Mouse (Mus musculus) embryonic facial prominence, embryonic 12.5 days (tissue): ENCODE data around the gene Ly6g5b. TPM values are rescaled to one million over a fixed set of nuclear protein-coding genes. Genes with fewer than 3 reads are reported as not detected.

Source experiments
- ATAC-seq: fragments of 200-750 bp; cut with Nextera tagmentation; 2 replicates; pipeline ENCODE4 v1.8.0; 2017; ENCODE audit not compliant: insufficient number of reproducible peaks, insufficient read depth, low FRiP score, low TSS enrichment
- H3K27ac ChIP-seq: fragments of 300-500 bp; sonication (generic); 2 replicates; pipeline ENCODE4 v1.5.1; 2016; ENCODE audit warnings: mild to moderate bottlenecking
- H3K27me3 ChIP-seq: fragments of 300-500 bp; sonication (generic); 2 replicates; pipeline ENCODE4 v1.6.1; 2016; ENCODE audit warnings: mild to moderate bottlenecking, moderate library complexity
- H3K36me3 ChIP-seq: fragments of 300-500 bp; sonication (generic); 2 replicates; pipeline ENCODE4 v1.6.1; 2016; ENCODE audit warnings: mild to moderate bottlenecking
- H3K4me1 ChIP-seq: fragments of 300-500 bp; sonication (generic); 2 replicates; pipeline ENCODE4 v1.6.1; 2016
- H3K4me2 ChIP-seq: fragments of 300-500 bp; sonication (generic); replicated peaks from 2 replicates; pipeline ENCODE4 v1.6.1; 2016; ENCODE audit warnings: mild to moderate bottlenecking, moderate library complexity
- H3K4me3 ChIP-seq: fragments of 300-500 bp; sonication (generic); 2 replicates; pipeline ENCODE4 v1.5.1; 2016; ENCODE audit warnings: mild to moderate bottlenecking
- H3K9ac ChIP-seq: fragments of 300-500 bp; sonication (generic); 2 replicates; pipeline ENCODE4 v1.6.1; 2016; ENCODE audit warnings: mild to moderate bottlenecking, moderate library complexity
- H3K9me3 ChIP-seq: fragments of 300-500 bp; sonication (generic); 2 replicates; pipeline ENCODE4 v1.6.1; 2016; ENCODE audit warnings: mild to moderate bottlenecking, moderate library complexity
- WGBS: fragments of 180-500 bp; shearing (Covaris S2); methylation state at CpG from one replicate; pipeline ENCODE4 v1.1.7; 2016; 5-methylcytosine and 5-hydroxymethylcytosine counted together
- polyA plus RNA-seq: library from polyadenylated mRNA; unstranded; fragments of >200 nt; fragmentation: Nextera tagmentation; extraction: Ambion mirVana; gene quantifications from 2 replicates; pipeline ENCODE4 v1.2.1, GENCODE M21; 2016

Ly6g5b gene
- polyA plus RNA-seq, 1 experiment from 2014 or later, result 0.82 TPM

GRCm38 (mm10) chr17:35088151-35088550 is 27.1 kb downstream of the Ly6g5b start:
- no peaks in the 10 kb centered on the region for H3K27me3 ChIP-seq
- H3K4me3 ChIP-seq, result no peak overlapping the region
- ATAC-seq, result no peak
- H3K4me2 ChIP-seq, result no peak overlapping the region
- H3K27ac ChIP-seq, result no peak overlapping the region
- H3K4me1 ChIP-seq, result peaks cover 11% of the 10 kb centered on the region
- no peaks in the 10 kb centered on the region for H3K9me3 ChIP-seq
- H3K9ac ChIP-seq, result no peak overlapping the region
- peaks cover 19% of the 10 kb centered on the region for H3K36me3 ChIP-seq
- 50% methylated on average over 2 of the region's 2 CpGs for WGBS

- Histone ChIP-seq H3K4me2 (no peak within 1 kb of the TSS), H3K27me3 (no peaks in the 10 kb centered on the region), H3K4me1 (peaks cover 6% of the 10 kb centered on the region), H3K27ac (no peak within 1 kb of the TSS), H3K9ac (no peak within 1 kb of the TSS), H3K9me3 (no peaks in the 10 kb centered on the region), H3K4me3 (no peak within 1 kb of the TSS), H3K36me3 (no peaks in the 10 kb centered on the region)
- ATAC-seq, result no peak
- WGBS, result 83% methylated on average over 7 of the region's 7 CpGs
Observed at GRCm38 (mm10) chr17:35085208-35085865, 29.9 kb downstream of the Ly6g5b start, which contains the start of gene Ly6g6f. Gene Ly6g6f (minus strand): TSS chr17:35085610.

- no peak for ATAC-seq
- Histone ChIP-seq H3K27ac (no peak overlapping the region), H3K36me3 (no peaks in the 10 kb centered on the region), H3K4me3 (no peak overlapping the region), H3K27me3 (peaks cover 6% of the 10 kb centered on the region; the same call in 1 of the 2 replicates), H3K9me3 (no peaks in the 10 kb centered on the region), H3K4me2 (no peak overlapping the region), H3K4me1 (0 out of 2 replicates have a peak, but pooled peaks cover 4% of the 10 kb centered on the region), H3K9ac (no peak overlapping the region)
- 85% methylated on average over 3 of the region's 3 CpGs for WGBS
Observed at GRCm38 (mm10) chr17:35083929-35084497, 31.2 kb downstream of the Ly6g5b start.

GRCm38 (mm10) chr17:35082841-35083576 is 32.2 kb downstream of the Ly6g5b start:
- WGBS, result 82% methylated on average over 16 of the region's 16 CpGs
- no peak overlapping the region for H3K9ac ChIP-seq
- H3K4me1 ChIP-seq, result peaks cover 4% of the 10 kb centered on the region; the same call in 1 of the 2 replicates
- no peak overlapping the region for H3K4me2 ChIP-seq
- H3K36me3 ChIP-seq, result no peaks in the 10 kb centered on the region
- no peak overlapping the region for H3K4me3 ChIP-seq
- no peak overlapping the region for H3K27ac ChIP-seq
- no peak for ATAC-seq
- peaks cover 10% of the 10 kb centered on the region for H3K27me3 ChIP-seq
- no peaks in the 10 kb centered on the region for H3K9me3 ChIP-seq

- H3K4me3 ChIP-seq, result no peak overlapping the region
- H3K4me2 ChIP-seq, result no peak overlapping the region
- no peaks in the 10 kb centered on the region for H3K9me3 ChIP-seq
- no peaks in the 10 kb centered on the region for H3K36me3 ChIP-seq
- H3K27me3 ChIP-seq, result peaks cover 22% of the 10 kb centered on the region
- H3K4me1 ChIP-seq, result peaks cover 23% of the 10 kb centered on the region
- H3K9ac ChIP-seq, result no peak overlapping the region
- no peak for ATAC-seq
- no peak overlapping the region for H3K27ac ChIP-seq
- 68% methylated on average over 4 of the region's 4 CpGs for WGBS
Observed at GRCm38 (mm10) chr17:35080710-35081109, 34.5 kb downstream of the Ly6g5b start.

- peaks cover 23% of the 10 kb centered on the region for H3K4me1 ChIP-seq
- H3K4me3 ChIP-seq, result no peak overlapping the region
- H3K27ac ChIP-seq, result no peak overlapping the region
- peaks cover 22% of the 10 kb centered on the region for H3K27me3 ChIP-seq
- no peak overlapping the region for H3K4me2 ChIP-seq
- no peak for ATAC-seq
- 64% methylated on average over 6 of the region's 6 CpGs for WGBS
- no peak overlapping the region for H3K9ac ChIP-seq
- no peaks in the 10 kb centered on the region for H3K36me3 ChIP-seq
- H3K9me3 ChIP-seq, result no peaks in the 10 kb centered on the region
Observed at GRCm38 (mm10) chr17:35080248-35080647, 35.0 kb downstream of the Ly6g5b start.

- 69% methylated on average over 9 of the region's 9 CpGs for WGBS
Observed at GRCm38 (mm10) chr17:35079778-35080177, 35.5 kb downstream of the Ly6g5b start.

GRCm38 (mm10) chr17:35077786-35078233 is 37.4 kb downstream of the Ly6g5b start, which contains the start of gene Ly6g6d:
Gene Ly6g6d (minus strand): TSS chr17:35078065.
- Histone ChIP-seq H3K4me1 (peaks cover 23% of the 10 kb centered on the region), H3K4me3 (peak within 1 kb of the TSS; percentile 14; the same call in 1 of the 2 replicates), H3K4me2 (peak within 1 kb of the TSS; percentile 24), H3K9me3 (no peaks in the 10 kb centered on the region), H3K9ac (no peak within 1 kb of the TSS), H3K27ac (no peak within 1 kb of the TSS), H3K27me3 (peaks cover 27% of the 10 kb centered on the region), H3K36me3 (no peaks in the 10 kb centered on the region)
- peak; percentile 54; the same call in 1 of the 2 replicates for ATAC-seq
- 9% methylated on average over 14 of the region's 14 CpGs for WGBS

More at GRCm38 (mm10) chr17:35079778-35080177, 35.5 kb downstream of the Ly6g5b start:
- H3K27me3 ChIP-seq, result peaks cover 22% of the 10 kb centered on the region
- no peaks in the 10 kb centered on the region for H3K36me3 ChIP-seq
- H3K27ac ChIP-seq, result no peak overlapping the region
- H3K9me3 ChIP-seq, result no peaks in the 10 kb centered on the region
- peaks cover 23% of the 10 kb centered on the region for H3K4me1 ChIP-seq
- ATAC-seq, result no peak
- H3K4me3 ChIP-seq, result no peak overlapping the region
- H3K9ac ChIP-seq, result no peak overlapping the region
- no peak overlapping the region for H3K4me2 ChIP-seq

GRCm38 (mm10) chr17:35077285-35077684 is 37.9 kb downstream of the Ly6g5b start:
- peak overlapping the region; percentile 24 for H3K4me2 ChIP-seq
- H3K36me3 ChIP-seq, result no peaks in the 10 kb centered on the region
- H3K27ac ChIP-seq, result no peak overlapping the region
- no peak for ATAC-seq
- H3K9ac ChIP-seq, result no peak overlapping the region
- H3K4me1 ChIP-seq, result peaks cover 23% of the 10 kb centered on the region
- 48% methylated on average over 2 of the region's 2 CpGs for WGBS
- no peaks in the 10 kb centered on the region for H3K9me3 ChIP-seq
- 0 out of 2 replicates have a peak overlapping the region, but pooled peaks have one; percentile 14 for H3K4me3 ChIP-seq
- H3K27me3 ChIP-seq, result peaks cover 27% of the 10 kb centered on the region

GRCm38 (mm10) chr17:35076507-35077176 is 38.6 kb downstream of the Ly6g5b start, which contains the start of gene Ly6g6e:
Gene Ly6g6e (plus strand): TSS chr17:35076902.
- peaks cover 27% of the 10 kb centered on the region for H3K27me3 ChIP-seq
- peaks cover 23% of the 10 kb centered on the region for H3K4me1 ChIP-seq
- 16% methylated on average over 10 of the region's 10 CpGs for WGBS
- no peak within 1 kb of the TSS for H3K27ac ChIP-seq
- H3K36me3 ChIP-seq, result no peaks in the 10 kb centered on the region
- H3K9ac ChIP-seq, result no peak within 1 kb of the TSS
- ATAC-seq, result no peak
- peak within 1 kb of the TSS; percentile 24 for H3K4me2 ChIP-seq
- no peaks in the 10 kb centered on the region for H3K9me3 ChIP-seq
- H3K4me3 ChIP-seq, result peak within 1 kb of the TSS; percentile 14; the same call in 1 of the 2 replicates

GRCm38 (mm10) chr17:35074097-35074496 is 41.1 kb downstream of the Ly6g5b start:
- 0 out of 2 replicates have a peak overlapping the region, but pooled peaks have one; percentile 1 for H3K9ac ChIP-seq
- WGBS, result 47% methylated on average over 17 of the region's 17 CpGs
- H3K4me3 ChIP-seq, result no peak overlapping the region
- no peak overlapping the region for H3K27ac ChIP-seq
- H3K27me3 ChIP-seq, result peaks cover 26% of the 10 kb centered on the region
- no peaks in the 10 kb centered on the region for H3K9me3 ChIP-seq
- no peaks in the 10 kb centered on the region for H3K36me3 ChIP-seq
- peaks cover 19% of the 10 kb centered on the region for H3K4me1 ChIP-seq
- no peak for ATAC-seq
- H3K4me2 ChIP-seq, result no peak overlapping the region
